Mouse (Mus musculus) retina, adult 2 months (tissue): ENCODE measurements around the gene Rpl13.
"Not testable (repeated sequence)": the region's sequence is repeated elsewhere in the genome, so short reads cannot be mapped to it uniquely, and the experiment has no call there.

Experiments used
- DNase-seq: peaks from one replicate; pipeline ENCODE4 v3.0.0-alpha.2; 2012; ENCODE audit warnings: low read depth, low spot score

The Rpl13 gene

GRCm38 (mm10) chr8:123101735-123102685 lies at the start of gene Rpl13:
Gene Rpl13, plus strand, starts transcription at chr8:123102350.
- DNase-seq = peak; percentile 87

- DNase-seq = peak; percentile 70
Observed at GRCm38 (mm10) chr8:123062721-123063120, 39.4 kb upstream of the Rpl13 start, which contains the start of gene Spg7. Gene Spg7, plus strand, starts transcription at chr8:123062942.

GRCm38 (mm10) chr8:123064072-123064471 lies 38.1 kb upstream of the Rpl13 start:
- no peak for DNase-seq

GRCm38 (mm10) chr8:123064809-123065213 lies 37.3 kb upstream of the Rpl13 start:
- no peak for DNase-seq

- peak; percentile 94 for DNase-seq
Observed at GRCm38 (mm10) chr8:123065214-123066100, 36.7 kb upstream of the Rpl13 start.

- no peak for DNase-seq
Observed at GRCm38 (mm10) chr8:123066101-123066683, 36.0 kb upstream of the Rpl13 start.

GRCm38 (mm10) chr8:123071176-123071575 lies 31.0 kb upstream of the Rpl13 start:
- no peak for DNase-seq

- no peak for DNase-seq
Observed at GRCm38 (mm10) chr8:123077213-123077612, 24.9 kb upstream of the Rpl13 start.

- no peak for DNase-seq
Observed at GRCm38 (mm10) chr8:123082993-123083392, 19.2 kb upstream of the Rpl13 start.

GRCm38 (mm10) chr8:123083610-123084009 lies 18.5 kb upstream of the Rpl13 start:
- DNase-seq = no peak

GRCm38 (mm10) chr8:123087289-123087688 lies 14.9 kb upstream of the Rpl13 start:
- no peak for DNase-seq

- DNase-seq = no peak
Observed at GRCm38 (mm10) chr8:123097216-123097615, 4.9 kb upstream of the Rpl13 start.

- DNase-seq = no peak
Observed at GRCm38 (mm10) chr8:123097786-123098584, 4.2 kb upstream of the Rpl13 start.

- DNase-seq = no peak
Observed at GRCm38 (mm10) chr8:123100288-123100687, 1.9 kb upstream of the Rpl13 start.

- DNase-seq = no peak
Observed at GRCm38 (mm10) chr8:123101244-123101643, 906 bp upstream of the Rpl13 start.

- DNase-seq = not testable (repeated sequence)
Observed at GRCm38 (mm10) chr8:123102855-123103254, 705 bp downstream of the Rpl13 start.

- DNase-seq = no peak
Observed at GRCm38 (mm10) chr8:123103285-123103684, 1.1 kb downstream of the Rpl13 start.

GRCm38 (mm10) chr8:123104046-123104767 lies 2.1 kb downstream of the Rpl13 start:
- DNase-seq = no peak

- DNase-seq = no peak
Observed at GRCm38 (mm10) chr8:123105553-123106326, 3.6 kb downstream of the Rpl13 start.
